Mouse (Mus musculus): ENCODE data around the gene Rims4. TPM values are rescaled to one million over a fixed set of nuclear protein-coding genes. Genes with fewer than 3 reads are reported as not detected.

Rims4 gene
- 10 to 100 TPM; 42.6 to 47.9 TPM for total RNA-seq (2021)

- peak; percentile 44 to 55 for DNase-seq (ENCODE audit: extremely low spot score in 1 of 2, low spot score in 1 of 2)
These were observed at the start of gene Rims4 for GRCm38 (mm10) chr2:163918317-163919258. Rims4 (minus strand) TSS chr2:163918683.

- DNase-seq (ENCODE audit: extremely low spot score in 1 of 2, low spot score in 1 of 2) = no peak
These were observed 47.2 kb upstream of the Rims4 start for GRCm38 (mm10) chr2:163965706-163966105.

GRCm38 (mm10) chr2:163964606-163965560, 46.4 kb upstream of the Rims4 start:
- DNase-seq (ENCODE audit: extremely low spot score in 1 of 2, low spot score in 1 of 2) = no peak

- DNase-seq (ENCODE audit: extremely low spot score in 1 of 2, low spot score in 1 of 2) = no peak
These were observed 35.3 kb upstream of the Rims4 start for GRCm38 (mm10) chr2:163953622-163954310.

GRCm38 (mm10) chr2:163951770-163952169, 33.3 kb upstream of the Rims4 start:
- DNase-seq (ENCODE audit: extremely low spot score in 1 of 2, low spot score in 1 of 2) = peak in 1 of 2 experiments; percentile 65

GRCm38 (mm10) chr2:163947976-163948375, 29.5 kb upstream of the Rims4 start:
- no peak for DNase-seq (ENCODE audit: extremely low spot score in 1 of 2, low spot score in 1 of 2)

GRCm38 (mm10) chr2:163946221-163946620, 27.7 kb upstream of the Rims4 start:
- DNase-seq (ENCODE audit: extremely low spot score in 1 of 2, low spot score in 1 of 2) = no peak

GRCm38 (mm10) chr2:163944511-163944910, 26.0 kb upstream of the Rims4 start:
- no peak for DNase-seq (ENCODE audit: extremely low spot score in 1 of 2, low spot score in 1 of 2)

- DNase-seq (ENCODE audit: extremely low spot score in 1 of 2, low spot score in 1 of 2) = no peak
These were observed 24.6 kb upstream of the Rims4 start for GRCm38 (mm10) chr2:163943056-163943455.

- DNase-seq (ENCODE audit: extremely low spot score in 1 of 2, low spot score in 1 of 2) = no peak
These were observed 21.0 kb upstream of the Rims4 start for GRCm38 (mm10) chr2:163939522-163939921.

GRCm38 (mm10) chr2:163932151-163932550, 13.7 kb upstream of the Rims4 start:
- DNase-seq (ENCODE audit: extremely low spot score in 1 of 2, low spot score in 1 of 2) = no peak

- DNase-seq (ENCODE audit: extremely low spot score in 1 of 2, low spot score in 1 of 2) = no peak
These were observed 10.1 kb upstream of the Rims4 start for GRCm38 (mm10) chr2:163928464-163929200.

- DNase-seq (ENCODE audit: extremely low spot score in 1 of 2, low spot score in 1 of 2) = no peak
These were observed 6.6 kb upstream of the Rims4 start for GRCm38 (mm10) chr2:163925044-163925443.

- DNase-seq (ENCODE audit: extremely low spot score in 1 of 2, low spot score in 1 of 2) = no peak
These were observed 6.0 kb upstream of the Rims4 start for GRCm38 (mm10) chr2:163924531-163924930.

- no peak for DNase-seq (ENCODE audit: extremely low spot score in 1 of 2, low spot score in 1 of 2)
These were observed 4.6 kb upstream of the Rims4 start for GRCm38 (mm10) chr2:163923113-163923512.

- DNase-seq (ENCODE audit: extremely low spot score in 1 of 2, low spot score in 1 of 2) = no peak
These were observed 1.1 kb upstream of the Rims4 start for GRCm38 (mm10) chr2:163919581-163919980.

- no peak for DNase-seq (ENCODE audit: extremely low spot score in 1 of 2, low spot score in 1 of 2)
These were observed 1.8 kb downstream of the Rims4 start for GRCm38 (mm10) chr2:163916703-163917102.

GRCm38 (mm10) chr2:163915294-163915791, 3.1 kb downstream of the Rims4 start:
- DNase-seq (ENCODE audit: extremely low spot score in 1 of 2, low spot score in 1 of 2) = no peak

GRCm38 (mm10) chr2:163914107-163914506, 4.4 kb downstream of the Rims4 start:
- peak; percentile 43 to 50 for DNase-seq (ENCODE audit: extremely low spot score in 1 of 2, low spot score in 1 of 2)
